Mouse (Mus musculus) hindbrain, embryonic 16.5 days (tissue): ENCODE data around the gene Slc24a2. TPM values are rescaled to one million over a fixed set of nuclear protein-coding genes. Genes with fewer than 3 reads are reported as not detected.

Source experiments
- ATAC-seq: fragments of 200-750 bp; cut with Nextera tagmentation; 2 replicates; pipeline ENCODE4 v1.8.0; 2017; ENCODE audit warnings: moderate TSS enrichment, moderate library complexity
- H3K27ac ChIP-seq: fragments of 300-500 bp; sonication (generic); 2 replicates; pipeline ENCODE4 v1.5.1; 2014; ENCODE audit warnings: low read depth, mild to moderate bottlenecking, control low read depth, low read length, moderate library complexity
- H3K27me3 ChIP-seq: fragments of 300-500 bp; sonication (generic); replicated peaks from 2 replicates; pipeline ENCODE4 v1.6.1; 2014; ENCODE audit warnings: low read length; ENCODE audit not compliant: control insufficient read depth, insufficient read depth
- H3K36me3 ChIP-seq: fragments of 300-500 bp; sonication (generic); 2 replicates; pipeline ENCODE4 v1.6.1; 2014; ENCODE audit warnings: mild to moderate bottlenecking, low read length, moderate library complexity, mixed read lengths; ENCODE audit not compliant: control insufficient read depth, insufficient read depth
- H3K4me1 ChIP-seq: fragments of 300-500 bp; sonication (generic); 2 replicates; pipeline ENCODE4 v1.6.1; 2014; ENCODE audit warnings: low read depth, low read length; ENCODE audit not compliant: control insufficient read depth, insufficient read depth
- H3K4me2 ChIP-seq: fragments of 300-500 bp; sonication (generic); 2 replicates; pipeline ENCODE4 v1.6.1; 2014; ENCODE audit warnings: mild to moderate bottlenecking, low read length, control low read depth, moderate library complexity
- H3K4me3 ChIP-seq: fragments of 300-500 bp; sonication (generic); 2 replicates; pipeline ENCODE4 v1.5.1; 2014; ENCODE audit warnings: mild to moderate bottlenecking, low read length, control low read depth, moderate library complexity
- H3K9ac ChIP-seq: fragments of 300-500 bp; sonication (generic); 2 replicates; pipeline ENCODE4 v1.6.1; 2014; ENCODE audit warnings: low read depth, mild to moderate bottlenecking, control low read depth, low read length, moderate library complexity
- H3K9me3 ChIP-seq: fragments of 300-500 bp; sonication (generic); 2 replicates; pipeline ENCODE4 v1.6.1; 2014; ENCODE audit warnings: mild to moderate bottlenecking, low read length, moderate library complexity; ENCODE audit not compliant: control insufficient read depth
- WGBS: fragments of 180-500 bp; shearing (Covaris S2); extraction: QIAGEN DNeasy Blood & Tissue Kit; methylation state at CpG from one replicate; pipeline ENCODE4 v1.1.7; 2014; 5-methylcytosine and 5-hydroxymethylcytosine counted together
- polyA plus RNA-seq: library from polyadenylated mRNA; unstranded; fragments of >200 nt; fragmentation: Nextera tagmentation; extraction: Ambion mirVana; gene quantifications from 2 replicates; pipeline ENCODE4 v1.2.1, GENCODE M21; 2015

The Slc24a2 gene
- polyA plus RNA-seq, 1 experiment from 2014 or later = 5.6 TPM

GRCm38 (mm10) chr4:87041412-87041997, 188.8 kb downstream of the Slc24a2 start:
- 66% methylated on average over 7 of the region's 7 CpGs for WGBS
- no peak overlapping the region for H3K9ac ChIP-seq
- no peaks in the 10 kb centered on the region for H3K9me3 ChIP-seq
- H3K27ac ChIP-seq = no peak overlapping the region
- no peaks in the 10 kb centered on the region for H3K27me3 ChIP-seq
- H3K4me1 ChIP-seq = peaks cover 3% of the 10 kb centered on the region
- no peak overlapping the region for H3K4me3 ChIP-seq
- no peak overlapping the region for H3K4me2 ChIP-seq
- peak; percentile 60 for ATAC-seq
- H3K36me3 ChIP-seq = no peaks in the 10 kb centered on the region

DNA sequence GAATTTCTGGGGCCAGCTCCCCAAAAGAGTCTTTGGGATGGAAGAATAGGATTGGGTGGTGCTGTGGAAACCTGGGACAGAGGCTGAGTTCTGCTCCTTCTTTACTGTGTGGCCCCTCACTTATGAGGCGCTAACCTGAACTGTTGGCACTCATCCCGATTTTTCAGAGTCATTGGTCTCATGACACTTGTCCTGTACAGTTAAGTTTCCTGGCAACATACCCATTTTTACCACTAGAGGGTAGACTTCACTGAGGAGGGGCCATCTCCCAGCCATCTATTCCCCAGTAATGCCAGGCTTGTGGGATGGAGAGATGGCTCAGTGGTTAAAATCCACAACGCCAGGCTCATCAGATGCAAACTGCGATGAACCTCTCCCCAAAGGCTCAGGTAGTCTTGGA, 192.7 kb downstream of the Slc24a2 start:
- no peak overlapping the region for H3K4me2 ChIP-seq
- ATAC-seq = no peak
- peaks cover 3% of the 10 kb centered on the region for H3K4me1 ChIP-seq
- no peaks in the 10 kb centered on the region for H3K36me3 ChIP-seq
- no peak overlapping the region for H3K4me3 ChIP-seq
- H3K9me3 ChIP-seq = no peaks in the 10 kb centered on the region
- no peaks in the 10 kb centered on the region for H3K27me3 ChIP-seq
- H3K9ac ChIP-seq = no peak overlapping the region
- no peak overlapping the region for H3K27ac ChIP-seq
- WGBS = 71% methylated on average over 4 of the region's 4 CpGs

- no peak overlapping the region for H3K27ac ChIP-seq
- H3K9me3 ChIP-seq = no peaks in the 10 kb centered on the region
- no peaks in the 10 kb centered on the region for H3K36me3 ChIP-seq
- WGBS = 63% methylated on average over 5 of the region's 5 CpGs
- no peak overlapping the region for H3K9ac ChIP-seq
- no peak overlapping the region for H3K4me3 ChIP-seq
- H3K27me3 ChIP-seq = no peaks in the 10 kb centered on the region
- peaks cover 1% of the 10 kb centered on the region for H3K4me1 ChIP-seq
- ATAC-seq = 0 out of 2 replicates have a peak, but pooled peaks have one; percentile 20
- no peak overlapping the region for H3K4me2 ChIP-seq
Observed at GRCm38 (mm10) chr4:87036507-87036906, 193.8 kb downstream of the Slc24a2 start.

DNA sequence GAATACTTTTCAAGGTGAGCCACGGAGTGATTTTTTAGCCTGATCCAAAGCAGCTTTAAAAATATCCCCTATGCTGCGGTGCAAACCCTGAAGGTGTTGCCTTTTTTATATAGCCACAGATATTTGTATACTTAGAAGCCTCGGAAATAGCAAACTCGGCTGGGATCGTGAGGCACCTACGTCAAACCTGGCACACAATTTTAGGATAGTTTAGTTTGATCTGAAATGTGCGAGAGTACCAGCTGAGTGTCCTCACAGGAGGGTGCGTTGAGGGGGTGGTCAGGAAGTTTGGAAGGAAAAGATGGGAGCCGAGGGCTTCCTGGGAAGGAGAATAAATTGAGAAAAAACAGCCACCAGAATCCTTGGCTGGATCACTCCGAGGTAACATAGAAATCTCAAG, 194.6 kb downstream of the Slc24a2 start:
- no peaks in the 10 kb centered on the region for H3K9me3 ChIP-seq
- H3K27ac ChIP-seq = no peak overlapping the region
- no peak overlapping the region for H3K4me2 ChIP-seq
- no peak for ATAC-seq
- no peak overlapping the region for H3K4me3 ChIP-seq
- H3K27me3 ChIP-seq = no peaks in the 10 kb centered on the region
- no peaks in the 10 kb centered on the region for H3K36me3 ChIP-seq
- WGBS = 89% methylated on average over 10 of the region's 10 CpGs
- H3K4me1 ChIP-seq = no peaks in the 10 kb centered on the region
- H3K9ac ChIP-seq = no peak overlapping the region

- no peak overlapping the region for H3K4me3 ChIP-seq
Observed at GRCm38 (mm10) chr4:87032632-87033031, 197.6 kb downstream of the Slc24a2 start.

DNA sequence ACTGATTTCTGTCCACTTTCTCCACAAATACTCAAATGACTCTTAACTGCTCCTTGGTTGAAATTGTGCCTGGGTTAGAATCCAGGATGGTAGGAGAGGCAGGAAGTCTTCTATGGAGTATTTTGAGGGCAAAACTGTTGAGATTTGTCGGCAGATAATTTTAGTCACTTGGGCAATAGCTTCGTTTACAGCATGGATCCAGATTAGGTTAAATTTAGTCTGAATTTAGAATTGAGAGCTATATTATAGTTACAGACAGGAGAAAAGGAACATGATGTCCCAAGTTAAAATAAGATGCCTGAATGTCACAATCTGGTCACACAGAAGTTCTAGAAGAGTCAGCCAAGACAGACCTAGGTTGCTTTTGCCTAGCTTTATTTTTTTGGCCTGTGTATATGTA, 199.2 kb downstream of the Slc24a2 start:
- no peak overlapping the region for H3K27ac ChIP-seq
- no peaks in the 10 kb centered on the region for H3K9me3 ChIP-seq
- 88% methylated on average over 2 of the region's 2 CpGs for WGBS
- H3K36me3 ChIP-seq = no peaks in the 10 kb centered on the region
- no peak overlapping the region for H3K9ac ChIP-seq
- ATAC-seq = no peak
- no peak overlapping the region for H3K4me3 ChIP-seq
- H3K4me2 ChIP-seq = no peak overlapping the region
- H3K27me3 ChIP-seq = no peaks in the 10 kb centered on the region
- no peaks in the 10 kb centered on the region; the same call in 1 of the 2 replicates for H3K4me1 ChIP-seq

More at GRCm38 (mm10) chr4:87032632-87033031, 197.6 kb downstream of the Slc24a2 start:
- Histone ChIP-seq H3K27me3 (no peaks in the 10 kb centered on the region), H3K4me1 (no peaks in the 10 kb centered on the region), H3K27ac (no peak overlapping the region), H3K9ac (no peak overlapping the region), H3K36me3 (no peaks in the 10 kb centered on the region), H3K9me3 (no peaks in the 10 kb centered on the region), H3K4me2 (no peak overlapping the region)
- 77% methylated on average over 8 of the region's 8 CpGs for WGBS
- no peak for ATAC-seq

- 50% methylated on average over 14 of the region's 14 CpGs for WGBS
- Histone ChIP-seq H3K4me3 (no peak overlapping the region), H3K4me1 (no peaks in the 10 kb centered on the region; the same call in 1 of the 2 replicates), H3K9me3 (no peaks in the 10 kb centered on the region), H3K4me2 (no peak overlapping the region), H3K9ac (no peak overlapping the region), H3K27ac (no peak overlapping the region), H3K27me3 (no peaks in the 10 kb centered on the region), H3K36me3 (no peaks in the 10 kb centered on the region)
- peak; percentile 87 for ATAC-seq
Observed at GRCm38 (mm10) chr4:87026311-87027151, 203.7 kb downstream of the Slc24a2 start.

GRCm38 (mm10) chr4:87024556-87024955, 205.7 kb downstream of the Slc24a2 start:
- H3K27ac ChIP-seq = no peak overlapping the region
- H3K4me1 ChIP-seq = no peaks in the 10 kb centered on the region; the same call in 1 of the 2 replicates
- H3K4me2 ChIP-seq = no peak overlapping the region
- no peak overlapping the region for H3K9ac ChIP-seq
- H3K27me3 ChIP-seq = no peaks in the 10 kb centered on the region
- 64% methylated on average over 8 of the region's 8 CpGs for WGBS
- H3K9me3 ChIP-seq = no peaks in the 10 kb centered on the region
- no peak for ATAC-seq
- no peak overlapping the region for H3K4me3 ChIP-seq
- no peaks in the 10 kb centered on the region for H3K36me3 ChIP-seq

DNA sequence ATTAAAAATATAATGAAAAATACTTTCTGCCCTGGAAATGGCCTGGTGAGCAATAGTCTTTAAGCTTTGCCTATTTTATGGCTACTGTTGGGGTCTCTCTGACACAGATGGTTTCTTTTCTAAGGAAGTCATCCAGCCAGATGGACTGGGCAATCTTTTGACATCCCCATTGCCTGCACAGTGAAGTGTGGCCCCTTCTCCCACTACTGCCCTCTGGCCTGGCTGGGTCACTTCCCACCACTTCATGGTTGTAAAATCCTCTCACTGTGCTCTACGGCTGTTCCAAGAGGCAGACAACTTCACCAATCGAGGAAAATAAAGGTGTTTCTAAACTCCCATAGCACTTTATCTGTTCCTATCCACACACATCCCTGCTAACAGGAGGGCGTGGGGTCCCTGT, 208.7 kb downstream of the Slc24a2 start:
- H3K36me3 ChIP-seq = no peaks in the 10 kb centered on the region
- no peak overlapping the region for H3K4me3 ChIP-seq
- H3K9me3 ChIP-seq = no peaks in the 10 kb centered on the region
- 67% methylated on average over 3 of the region's 3 CpGs for WGBS
- H3K4me1 ChIP-seq = no peaks in the 10 kb centered on the region; the same call in 1 of the 2 replicates
- no peak overlapping the region for H3K27ac ChIP-seq
- no peak overlapping the region for H3K4me2 ChIP-seq
- no peak for ATAC-seq
- no peaks in the 10 kb centered on the region for H3K27me3 ChIP-seq
- H3K9ac ChIP-seq = no peak overlapping the region
